Mouse (Mus musculus) hindbrain, embryonic 11.5 days (tissue): ENCODE data around the gene Stk32c. TPM values are rescaled to one million over a fixed set of nuclear protein-coding genes. Genes with fewer than 3 reads are reported as not detected.
A peak's percentile ranks its signal among the peaks of the same experiment; 100 is the strongest.

Experiments used
- ATAC-seq: fragments of 200-750 bp; cut with Nextera tagmentation; 2 replicates; pipeline ENCODE4 v1.8.0; 2017; ENCODE audit warnings: mild to moderate bottlenecking, moderate TSS enrichment, moderate library complexity; ENCODE audit not compliant: low FRiP score
- DNase-seq: peaks from one replicate; pipeline ENCODE4 v3.0.0-alpha.2; 2015; ENCODE audit warnings: low spot score
- H3K27ac ChIP-seq: fragments of 300-500 bp; sonication (generic); 2 replicates; pipeline ENCODE4 v1.5.1; 2014; ENCODE audit warnings: mild to moderate bottlenecking, low read depth, low read length
- H3K27me3 ChIP-seq: fragments of 300-500 bp; sonication (generic); 2 replicates; pipeline ENCODE4 v1.6.1; 2014; ENCODE audit warnings: mild to moderate bottlenecking, low read length, moderate library complexity, mixed read lengths; ENCODE audit not compliant: control insufficient read depth, insufficient read depth
- H3K36me3 ChIP-seq: fragments of 300-500 bp; sonication (generic); 2 replicates; pipeline ENCODE4 v1.6.1; 2014; ENCODE audit warnings: mild to moderate bottlenecking, low read length, moderate library complexity, mixed read lengths; ENCODE audit not compliant: control insufficient read depth, insufficient read depth
- H3K4me1 ChIP-seq: fragments of 300-500 bp; sonication (generic); replicated peaks from 2 replicates; pipeline ENCODE4 v1.6.1; 2014; ENCODE audit warnings: low read length, mixed read lengths; ENCODE audit not compliant: control insufficient read depth, insufficient read depth
- H3K4me2 ChIP-seq: fragments of 300-500 bp; sonication (generic); replicated peaks from 2 replicates; pipeline ENCODE4 v1.6.1; 2014; ENCODE audit warnings: mild to moderate bottlenecking, low read depth, low read length
- H3K4me3 ChIP-seq: fragments of 300-500 bp; sonication (generic); 2 replicates; pipeline ENCODE4 v1.5.1; 2014; ENCODE audit warnings: low read depth, low read length
- H3K9ac ChIP-seq: fragments of 300-500 bp; sonication (generic); 2 replicates; pipeline ENCODE4 v1.6.1; 2014; ENCODE audit warnings: low read depth, low read length
- H3K9me3 ChIP-seq: fragments of 300-500 bp; sonication (generic); 2 replicates; pipeline ENCODE4 v1.6.1; 2016; ENCODE audit warnings: low read length; ENCODE audit not compliant: control insufficient read depth
- WGBS: fragments of 180-500 bp; shearing (Covaris S2); extraction: QIAGEN DNeasy Blood & Tissue Kit; methylation state at CpG from one replicate; pipeline ENCODE4 v1.1.7; 2014; 5-methylcytosine and 5-hydroxymethylcytosine counted together
- polyA plus RNA-seq: library from polyadenylated mRNA; unstranded; fragments of >200 nt; fragmentation: Nextera tagmentation; extraction: Ambion mirVana; gene quantifications from 2 replicates; pipeline ENCODE4 v1.2.1, GENCODE M21; 2014

Stk32c gene
- polyA plus RNA-seq, 1 experiment from 2014 or later: 0.54 TPM

GRCm38 (mm10) chr7:139063406-139063805 lies 149.7 kb downstream of the Stk32c start:
- H3K9me3 ChIP-seq: no peaks in the 10 kb centered on the region

More at GRCm38 (mm10) chr7:139063406-139063805, 149.7 kb downstream of the Stk32c start:
- H3K27ac ChIP-seq: no peak overlapping the region
- ATAC-seq (no peak), DNase-seq (peak; percentile 50)
- H3K4me2 ChIP-seq: no peak overlapping the region
- no peaks in the 10 kb centered on the region for H3K36me3 ChIP-seq
- H3K4me3 ChIP-seq: no peak overlapping the region
- no peak overlapping the region for H3K9ac ChIP-seq
- WGBS: 52% methylated on average over 4 of the region's 4 CpGs
- H3K4me1 ChIP-seq: no peaks in the 10 kb centered on the region
- H3K27me3 ChIP-seq: no peaks in the 10 kb centered on the region

Other genes starting within 250 kb of the Stk32c start
- gene Dpysl4, start 127.3 kb downstream of the Stk32c start, polyA plus RNA-seq: 231 and 251 TPM in 2 replicates
- gene Lrrc27, start 319 bp downstream of the Stk32c start, polyA plus RNA-seq: 6.5 and 9.4 TPM in 2 replicates
- gene Pwwp2b, start 35.2 kb upstream of the Stk32c start, polyA plus RNA-seq: 3.4 and 4.4 TPM in 2 replicates
- 24.1 and 24.2 TPM in 2 replicates for gene Inpp5a, start 175.8 kb upstream of the Stk32c start, polyA plus RNA-seq